Mouse (Mus musculus) brain, adult 2 months (tissue): ENCODE data around the gene Tars2.
A peak's percentile ranks its signal among the peaks of the same experiment; 100 is the strongest.

Source experiments
- DNase-seq: peaks from one replicate; pipeline ENCODE4 v3.0.0; 2011; ENCODE audit warnings: low read depth, low spot score

The Tars2 gene

GRCm38 (mm10) chr3:95734092-95734702 lies 25.8 kb downstream of the Tars2 start:
- no peak for DNase-seq

DNA sequence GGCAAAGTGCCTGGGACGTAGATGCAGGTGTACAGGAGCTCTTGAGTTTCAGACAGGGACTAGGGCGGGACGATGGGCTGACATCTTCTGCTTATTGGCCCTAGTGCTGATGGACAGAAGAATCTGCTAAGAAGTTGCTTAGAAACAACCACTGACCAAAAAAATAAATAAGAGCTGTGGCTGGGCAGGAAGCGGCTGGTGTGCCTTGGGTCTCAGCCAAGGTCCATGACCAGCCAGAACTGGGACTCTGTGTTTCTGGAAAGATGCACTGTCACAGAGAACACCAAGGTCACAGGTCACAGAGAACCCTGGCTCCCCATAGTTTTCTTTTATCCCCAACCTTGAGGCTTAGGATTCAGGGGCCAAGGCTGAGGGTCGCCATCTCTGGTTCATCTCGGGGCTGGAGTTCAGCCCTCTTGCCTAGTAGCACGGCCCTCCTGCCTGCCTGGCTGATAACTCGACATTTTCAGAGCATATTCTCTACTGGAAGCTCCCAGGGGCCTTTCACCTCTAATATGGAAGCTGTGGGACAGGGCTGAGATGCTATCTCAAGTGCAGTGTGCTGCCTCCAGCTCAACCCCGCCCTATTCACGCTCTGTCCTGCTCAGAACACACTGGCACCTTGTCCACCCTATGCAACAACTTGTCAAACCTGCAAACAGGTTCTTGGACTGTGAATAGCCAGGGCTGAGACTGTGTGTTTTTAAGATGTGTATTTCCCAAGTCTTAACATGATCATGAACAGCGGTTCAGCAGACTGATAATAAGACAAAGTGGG lies 27.1 kb downstream of the Tars2 start:
- DNase-seq = peak; percentile 8

DNA sequence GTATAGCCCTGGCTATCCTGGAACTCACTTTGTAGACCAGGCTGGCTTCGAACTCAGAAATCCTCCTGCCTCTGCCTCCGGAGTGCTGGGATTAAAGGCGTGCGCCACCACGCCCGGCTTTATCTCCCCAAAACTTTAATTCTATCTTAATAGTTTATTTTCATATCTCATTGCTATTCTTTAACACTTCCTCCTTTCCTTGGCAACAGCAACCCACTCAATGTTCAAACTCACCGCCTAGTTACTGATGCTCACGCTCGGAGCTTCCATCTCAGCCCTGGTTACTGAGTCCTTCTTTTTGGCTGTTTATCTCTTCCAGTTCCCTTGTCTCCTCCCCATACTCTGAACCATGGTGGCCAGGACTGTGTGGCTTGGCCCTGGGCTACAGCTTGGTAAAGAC lies 27.7 kb downstream of the Tars2 start:
- DNase-seq = peak; percentile 52

DNA sequence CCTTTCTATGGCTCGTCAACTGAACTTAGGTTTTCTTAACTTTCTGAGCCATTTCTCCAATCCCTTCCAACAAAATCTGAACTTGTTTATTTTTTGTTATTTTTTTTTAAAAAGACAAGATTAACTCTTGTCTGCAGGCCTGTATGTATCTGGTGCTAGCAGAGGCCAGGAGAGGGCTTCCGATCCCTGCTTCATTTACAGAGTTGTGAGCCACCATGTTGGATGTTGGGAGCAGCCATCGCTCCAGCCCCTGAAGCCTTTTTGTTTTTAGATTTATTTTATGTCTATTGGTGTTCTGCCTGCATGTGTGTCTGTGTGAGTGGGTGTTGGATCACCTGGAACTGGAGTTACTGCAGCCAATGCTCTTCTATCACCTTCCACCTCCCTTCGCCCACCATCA lies 28.2 kb downstream of the Tars2 start:
- DNase-seq = peak; percentile 36

DNA sequence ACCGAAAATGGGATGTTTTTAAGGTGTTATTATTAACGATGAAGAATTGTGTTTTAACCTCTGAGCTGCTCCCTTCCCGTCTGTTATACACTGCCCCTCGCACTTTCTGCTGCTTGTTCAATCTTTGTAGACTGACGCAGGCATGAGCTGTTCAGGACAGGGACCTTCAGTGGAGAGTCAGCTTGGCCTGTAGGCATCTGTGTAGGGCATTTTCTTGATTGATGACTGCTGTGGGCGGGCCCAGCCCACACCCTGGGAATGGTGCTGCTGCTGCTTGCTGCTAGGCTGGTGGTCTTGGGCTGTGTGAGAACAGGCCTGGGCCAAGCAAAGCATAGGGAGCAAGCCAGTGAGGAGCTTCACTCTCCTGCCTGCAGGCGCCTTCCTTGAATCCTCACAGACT lies 29.6 kb downstream of the Tars2 start:
- no peak for DNase-seq

DNA sequence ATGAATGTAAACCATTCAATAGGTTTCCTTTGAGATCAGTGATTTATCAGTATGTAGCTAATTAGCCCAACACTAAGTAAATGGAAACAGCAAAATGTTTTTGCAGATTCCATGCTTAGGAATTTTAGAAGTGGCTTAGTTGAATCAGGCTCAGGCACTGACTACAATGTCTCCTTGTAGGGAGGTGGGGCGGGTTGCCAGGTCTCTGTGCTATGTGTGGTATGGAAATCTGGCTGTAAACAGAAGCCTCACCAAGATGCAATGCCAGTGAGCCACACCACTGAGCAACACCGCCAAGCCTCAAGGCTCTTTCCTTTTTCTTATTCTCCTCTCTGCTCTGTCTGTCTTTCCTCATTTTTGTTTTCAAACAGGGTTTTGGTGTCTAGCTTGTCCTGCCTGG lies 31.1 kb downstream of the Tars2 start:
- DNase-seq = no peak

GRCm38 (mm10) chr3:95726696-95727358 lies 33.2 kb downstream of the Tars2 start:
- no peak for DNase-seq

- no peak for DNase-seq
Observed at GRCm38 (mm10) chr3:95725863-95726262, 34.1 kb downstream of the Tars2 start.

DNA sequence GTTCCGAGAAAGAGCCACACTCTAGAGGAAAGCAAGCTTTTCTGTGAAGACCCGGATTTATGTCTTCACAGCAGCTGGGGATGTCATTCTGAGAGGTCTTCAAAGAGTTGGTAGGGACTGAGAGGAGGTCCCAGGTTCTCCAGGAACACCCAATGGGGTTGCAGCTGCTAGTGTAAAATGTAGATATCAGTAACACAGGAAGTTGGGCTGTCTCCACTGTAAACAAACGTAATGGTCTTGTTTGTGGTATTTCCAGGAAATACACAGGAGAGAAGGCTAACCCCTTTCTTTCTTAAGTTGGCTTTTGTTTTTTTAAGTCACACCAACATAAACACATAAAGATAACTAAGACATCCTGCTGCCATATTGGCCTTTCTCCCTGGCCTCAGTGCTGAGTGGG lies 37.6 kb downstream of the Tars2 start:
- no peak for DNase-seq

DNA sequence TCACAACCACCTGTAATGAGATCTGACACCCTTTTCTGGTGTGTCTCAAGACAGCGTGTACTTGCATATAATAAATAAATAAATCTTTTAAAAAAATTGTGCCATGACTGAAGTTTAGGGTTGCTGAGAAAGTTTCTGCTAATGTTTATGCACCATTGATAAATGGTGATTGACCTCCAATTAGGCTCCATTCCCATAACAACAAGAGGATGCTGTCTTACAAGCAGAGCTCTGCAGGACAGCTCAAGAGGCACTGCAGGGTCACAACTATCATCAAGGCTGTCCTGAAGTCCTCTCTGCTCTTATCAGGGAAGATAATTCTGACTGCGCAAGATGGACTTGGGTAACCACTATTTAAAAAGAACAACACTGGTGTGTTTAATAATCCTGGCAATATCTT lies 41.9 kb downstream of the Tars2 start:
- no peak for DNase-seq

DNA sequence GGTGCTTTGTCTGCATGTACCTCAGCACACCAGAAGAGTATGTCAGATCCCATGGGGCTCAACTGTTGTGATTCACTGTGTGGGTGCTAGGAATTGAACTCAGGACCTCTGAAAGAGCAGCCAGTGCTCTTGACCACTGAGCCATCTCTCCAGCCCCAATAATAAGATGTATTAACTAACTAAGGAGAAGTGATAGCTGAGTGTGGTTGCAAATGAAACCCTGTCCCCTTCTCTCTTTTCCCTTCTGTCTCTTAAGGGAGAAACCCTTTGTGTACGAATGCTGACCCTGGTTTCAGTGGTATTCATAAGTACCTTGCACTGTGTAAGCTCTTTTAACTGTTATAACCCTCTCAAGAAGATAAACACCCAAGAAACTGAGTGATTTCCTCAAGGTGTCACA lies 43.9 kb downstream of the Tars2 start:
- no peak for DNase-seq

- DNase-seq = no peak
Observed at GRCm38 (mm10) chr3:95709967-95710366, 50.0 kb downstream of the Tars2 start.

DNA sequence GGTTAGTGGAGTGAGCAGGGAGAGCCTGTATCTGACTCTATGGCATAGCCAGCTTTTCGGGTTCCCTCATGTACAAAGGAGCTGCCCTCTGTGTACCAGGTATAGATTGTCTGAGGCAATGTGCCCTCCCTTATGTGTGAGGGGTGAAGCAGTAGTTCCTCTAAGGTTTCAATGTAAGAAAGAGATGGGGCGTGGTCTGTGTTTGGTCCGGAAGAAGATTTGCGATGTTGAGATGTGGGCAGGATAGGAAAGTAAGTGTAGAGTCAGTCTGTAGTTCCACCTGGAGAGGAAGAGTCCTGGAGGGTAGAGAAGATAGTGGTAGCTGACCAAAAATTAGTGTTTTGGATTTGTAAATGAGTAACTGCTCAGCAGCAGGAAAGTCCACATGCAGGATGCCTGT lies 51.0 kb downstream of the Tars2 start:
- DNase-seq = no peak

DNA sequence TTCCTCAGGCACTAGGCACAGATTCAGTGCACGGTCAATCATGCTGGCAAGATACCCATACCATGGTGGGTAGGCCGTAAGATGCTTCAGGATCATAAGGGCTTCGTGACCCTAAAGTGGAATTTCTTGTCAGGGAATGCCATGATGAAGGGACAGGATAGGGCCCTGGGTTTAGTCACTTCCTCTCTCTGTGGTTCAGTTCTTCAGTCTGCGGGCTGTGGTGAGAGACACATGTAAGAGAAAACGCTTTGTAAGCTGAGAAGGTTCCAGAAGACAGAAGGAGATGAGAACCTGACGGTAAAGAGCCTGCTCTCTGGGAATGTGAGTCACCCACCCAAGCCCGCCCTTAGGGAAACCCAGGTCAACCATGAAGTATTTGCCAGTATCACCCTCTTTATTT lies 52.5 kb downstream of the Tars2 start:
- DNase-seq = no peak

DNA sequence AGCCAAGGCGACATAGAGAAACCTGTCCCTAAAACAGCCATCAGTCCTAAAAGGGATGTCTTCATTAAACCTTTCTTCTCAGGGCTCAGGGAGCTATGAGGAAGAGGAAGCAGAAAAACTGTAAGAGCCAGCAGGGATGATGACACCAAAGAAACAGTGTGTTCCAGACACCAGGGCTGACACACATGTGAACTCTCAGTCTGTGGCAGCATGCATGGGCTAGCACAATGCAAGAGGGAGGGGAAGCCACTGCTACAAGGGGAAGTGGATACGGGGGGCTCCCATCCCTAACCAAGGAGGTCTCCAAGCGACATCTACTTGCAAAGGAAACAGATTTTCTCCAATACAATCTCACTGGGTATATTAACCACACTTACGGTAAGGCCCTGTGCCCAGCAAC lies 53.7 kb downstream of the Tars2 start:
- DNase-seq = no peak

DNA sequence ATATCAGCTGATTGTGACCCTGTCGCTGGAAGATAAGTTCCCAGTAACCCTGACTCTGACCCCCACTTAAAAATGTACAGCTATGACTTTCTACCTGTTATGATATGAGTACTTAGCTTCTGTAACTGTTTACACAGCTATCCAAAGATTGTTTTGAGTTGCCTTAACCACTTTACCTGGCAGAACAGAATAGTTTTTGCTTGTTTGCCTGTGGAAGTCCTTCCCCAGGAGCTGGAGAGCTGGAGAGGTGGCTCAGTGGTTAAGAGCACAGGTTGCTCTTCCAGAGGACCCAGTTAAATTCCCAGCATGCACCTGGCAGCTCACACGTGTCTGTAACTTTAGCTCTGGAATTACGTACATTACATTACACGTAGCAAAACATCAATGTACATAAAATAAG lies 55.4 kb downstream of the Tars2 start:
- no peak for DNase-seq

DNA sequence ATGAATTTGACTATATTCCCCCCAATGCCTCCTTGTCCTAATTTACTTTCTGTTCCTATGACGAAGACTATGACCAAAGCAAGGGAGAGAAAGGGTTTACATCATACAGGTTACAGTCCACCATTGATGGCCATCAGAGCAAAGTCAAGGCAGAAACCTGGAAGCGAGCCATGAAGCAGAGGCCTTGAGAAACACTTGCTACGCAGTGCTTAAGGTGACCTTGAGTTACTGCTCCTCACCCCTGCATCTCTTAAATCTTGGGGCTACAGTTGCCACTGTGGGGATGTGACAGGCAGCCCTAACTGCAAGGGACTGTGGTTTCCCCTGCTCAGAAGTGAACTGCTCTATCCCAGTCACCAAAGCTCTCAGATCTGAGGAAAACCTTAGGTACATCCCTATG lies 56.7 kb downstream of the Tars2 start:
- DNase-seq = no peak

- peak; percentile 89 for DNase-seq
Observed at GRCm38 (mm10) chr3:95701877-95702540, 58.0 kb downstream of the Tars2 start.

DNA sequence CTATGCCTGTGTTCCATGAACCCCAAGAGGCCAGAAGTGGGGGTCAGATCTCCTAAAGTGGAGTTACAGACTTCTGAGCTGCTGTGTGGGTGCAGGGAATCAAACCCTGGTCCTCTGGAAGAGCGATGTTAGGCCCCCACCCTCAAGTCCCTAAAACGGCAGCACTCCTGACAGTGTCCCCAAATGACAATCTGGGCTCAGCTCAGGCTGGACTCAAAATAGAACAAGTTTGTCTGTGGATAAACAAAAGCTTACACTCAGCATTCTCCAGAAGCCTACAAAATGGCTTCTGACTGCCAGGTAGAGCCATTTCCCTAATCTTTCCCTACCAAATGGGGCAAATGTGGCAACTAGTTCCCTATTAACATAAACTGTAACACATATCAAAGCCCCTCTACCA lies 58.9 kb downstream of the Tars2 start:
- DNase-seq = no peak

DNA sequence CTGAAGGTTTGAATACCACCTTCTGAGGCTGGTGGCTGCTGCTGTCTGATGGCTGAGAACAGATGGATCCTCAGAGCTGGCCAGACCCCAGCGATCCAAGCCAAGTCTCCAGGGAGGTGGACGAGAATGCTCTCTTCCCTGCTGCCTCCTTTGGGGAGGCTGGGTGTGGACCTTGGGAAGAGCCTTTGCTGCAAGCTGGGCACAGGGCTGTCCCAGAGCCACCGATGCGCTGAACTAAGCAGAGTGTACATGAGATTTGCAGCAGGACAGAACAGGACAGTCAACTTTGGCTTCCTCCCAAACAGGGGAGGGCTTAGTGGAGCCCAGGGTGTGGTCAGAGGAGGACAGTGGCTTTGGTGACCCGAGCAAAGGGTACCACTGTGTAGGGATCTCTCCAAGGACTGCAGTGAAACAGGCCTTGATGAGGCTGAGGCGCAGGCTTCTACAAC lies 59.7 kb downstream of the Tars2 start:
- DNase-seq = peak; percentile 74

DNA sequence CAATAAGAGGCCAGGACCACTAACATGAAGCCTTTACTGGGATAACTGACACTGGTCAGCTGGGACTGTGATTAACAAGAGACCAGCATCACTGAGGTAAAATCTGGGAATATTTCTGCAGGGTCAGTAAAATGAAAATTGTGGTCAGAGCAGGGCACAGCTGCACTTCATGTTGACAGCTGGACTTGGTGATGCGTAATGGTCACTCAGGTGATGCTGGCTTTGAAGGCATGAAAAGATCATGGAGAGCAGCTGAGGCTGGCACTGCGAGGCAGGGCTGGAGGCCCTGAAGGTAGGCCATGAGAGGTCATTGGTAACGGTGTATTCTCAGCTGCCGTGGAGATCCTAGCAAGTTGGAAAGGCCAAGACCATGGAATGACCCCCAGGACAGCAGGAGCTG lies 61.7 kb downstream of the Tars2 start:
- no peak for DNase-seq

GRCm38 (mm10) chr3:95696360-95696759 lies 63.6 kb downstream of the Tars2 start:
- DNase-seq = no peak
